Mouse (Mus musculus) adrenal gland, adult 2 months (tissue): ENCODE results near the gene Prpf19. TPM values are rescaled to one million over a fixed set of nuclear protein-coding genes. Genes with fewer than 3 reads are reported as not detected.

ENCODE experiments used
- DNase-seq: peaks from one replicate; pipeline ENCODE4 v3.0.0; 2021
- polyA plus RNA-seq: library from polyadenylated mRNA; depleted of rRNA; stranded (reverse); fragments of >200 nt; gene quantifications from 2 replicates; pipeline ENCODE4 v1.2.3, GENCODE M21; 2012; rRNA removed
- total RNA-seq, 2 experiments: library from RNA; stranded (reverse); gene quantifications; 2 replicates each; pipeline ENCODE4 v1.2.3; 2021

Gene Prpf19
- total and polyA plus RNA-seq, 3 experiments: 143 to 410 (median 184) TPM

- DNase-seq: no peak
Observed at GRCm38 (mm10) chr19:10937110-10937563, 42.1 kb downstream of the Prpf19 start, which contains the start of gene Ptgdr2. Gene Ptgdr2 (plus strand): TSS chr19:10937160.

- DNase-seq: no peak
Observed at GRCm38 (mm10) chr19:10938771-10939170, 43.7 kb downstream of the Prpf19 start.

- DNase-seq: peak; percentile 82
Observed at GRCm38 (mm10) chr19:10940097-10940800, 45.2 kb downstream of the Prpf19 start.

GRCm38 (mm10) chr19:10940801-10941457 lies 45.9 kb downstream of the Prpf19 start:
- peak; percentile 54 for DNase-seq

GRCm38 (mm10) chr19:10943955-10944354 lies 48.9 kb downstream of the Prpf19 start:
- no peak for DNase-seq

GRCm38 (mm10) chr19:10946506-10946905 lies 51.5 kb downstream of the Prpf19 start:
- DNase-seq: no peak

- DNase-seq: no peak
Observed at GRCm38 (mm10) chr19:10947219-10947618, 52.2 kb downstream of the Prpf19 start.

- peak; percentile 16 for DNase-seq
Observed at GRCm38 (mm10) chr19:10948416-10948815, 53.4 kb downstream of the Prpf19 start.

- DNase-seq: peak; percentile 95
Observed at GRCm38 (mm10) chr19:10949112-10949511, 54.1 kb downstream of the Prpf19 start, which contains the start of gene Ccdc86. Gene Ccdc86 (minus strand): TSS chr19:10949266.

- DNase-seq: no peak
Observed at GRCm38 (mm10) chr19:10949558-10949957, 54.5 kb downstream of the Prpf19 start.

GRCm38 (mm10) chr19:10952021-10952939 lies 57.2 kb downstream of the Prpf19 start:
- DNase-seq: peak; percentile 54

Other genes with a start within 250 kb of the Prpf19 start
- gene Pga5, start 217.2 kb upstream of the Prpf19 start, total RNA-seq: not detected
- gene Pga5, start 217.2 kb upstream of the Prpf19 start, polyA plus RNA-seq: not detected in 2 replicates
- gene Vps37c, start 206.5 kb upstream of the Prpf19 start, total RNA-seq: 10 to 100 TPM; 22.1 to 23.3 TPM
- 46.4 and 65.5 TPM in 2 replicates for gene Vps37c, start 206.5 kb upstream of the Prpf19 start, polyA plus RNA-seq
- under 1 TPM; 0.10 to 0.14 TPM for gene Cd5, start 156.2 kb upstream of the Prpf19 start, total RNA-seq
- 0.15 and 0.26 TPM in 2 replicates for gene Cd5, start 156.2 kb upstream of the Prpf19 start, polyA plus RNA-seq
- not detected for gene Cd6, start 65.2 kb upstream of the Prpf19 start, total RNA-seq
- 0.28 and 0.34 TPM in 2 replicates for gene Cd6, start 65.2 kb upstream of the Prpf19 start, polyA plus RNA-seq
- gene Slc15a3, start 55.5 kb upstream of the Prpf19 start, total RNA-seq: 1 to 10 TPM; 3.6 to 6.4 TPM
- gene Slc15a3, start 55.5 kb upstream of the Prpf19 start, polyA plus RNA-seq: 10.0 and 10.3 TPM in 2 replicates
- 10 to 100 TPM; 21.9 to 46.1 TPM for gene Tmem132a, start 25.3 kb upstream of the Prpf19 start, total RNA-seq
- 79.2 and 82.6 TPM in 2 replicates for gene Tmem132a, start 25.3 kb upstream of the Prpf19 start, polyA plus RNA-seq
- 100 to 1,000 TPM; 149 to 202 TPM for gene Tmem109, start 13.2 kb upstream of the Prpf19 start, total RNA-seq
- gene Tmem109, start 13.2 kb upstream of the Prpf19 start, polyA plus RNA-seq: 240 and 306 TPM in 2 replicates
- not detected for gene Zp1, start 25.4 kb downstream of the Prpf19 start, total RNA-seq
- gene Zp1, start 25.4 kb downstream of the Prpf19 start, polyA plus RNA-seq: not detected in 2 replicates
- under 1 TPM in 1 of 2 experiments, not detected in 1; 0.10 TPM for gene Ptgdr2, start 41.9 kb downstream of the Prpf19 start, total RNA-seq
- gene Ptgdr2, start 41.9 kb downstream of the Prpf19 start, polyA plus RNA-seq: 0.04 and 0.26 TPM in 2 replicates
- gene Ccdc86, start 54.0 kb downstream of the Prpf19 start, total RNA-seq: 10 to 100 TPM; 12.8 to 21.4 TPM
- 14.2 and 17.1 TPM in 2 replicates for gene Ccdc86, start 54.0 kb downstream of the Prpf19 start, polyA plus RNA-seq
- gene Ms4a10, start 79.4 kb downstream of the Prpf19 start, total RNA-seq: 10 to 100 TPM in 1 of 2 experiments, 1 to 10 TPM in 1; 1.1 to 75.2 TPM
- 15.4 and 35.0 TPM in 2 replicates for gene Ms4a10, start 79.4 kb downstream of the Prpf19 start, polyA plus RNA-seq
- not detected for gene Ms4a15, start 98.0 kb downstream of the Prpf19 start, total RNA-seq
- gene Ms4a15, start 98.0 kb downstream of the Prpf19 start, polyA plus RNA-seq: not detected in 2 replicates
- gene Ms4a18, start 122.8 kb downstream of the Prpf19 start, total RNA-seq: not detected
- gene Ms4a18, start 122.8 kb downstream of the Prpf19 start, polyA plus RNA-seq: not detected in 2 replicates
- gene Ms4a8a, start 185.9 kb downstream of the Prpf19 start, total RNA-seq: 1 to 10 TPM; 3.5 to 3.9 TPM
- 0.57 and 0.95 TPM in 2 replicates for gene Ms4a8a, start 185.9 kb downstream of the Prpf19 start, polyA plus RNA-seq
- gene 1700017D01Rik, start 235.6 kb downstream of the Prpf19 start, total RNA-seq: not detected
- gene 1700017D01Rik, start 235.6 kb downstream of the Prpf19 start, polyA plus RNA-seq: not detected in 2 replicates